Mouse (Mus musculus): ENCODE results near the gene Nhlrc1.

The Nhlrc1 gene

DNA sequence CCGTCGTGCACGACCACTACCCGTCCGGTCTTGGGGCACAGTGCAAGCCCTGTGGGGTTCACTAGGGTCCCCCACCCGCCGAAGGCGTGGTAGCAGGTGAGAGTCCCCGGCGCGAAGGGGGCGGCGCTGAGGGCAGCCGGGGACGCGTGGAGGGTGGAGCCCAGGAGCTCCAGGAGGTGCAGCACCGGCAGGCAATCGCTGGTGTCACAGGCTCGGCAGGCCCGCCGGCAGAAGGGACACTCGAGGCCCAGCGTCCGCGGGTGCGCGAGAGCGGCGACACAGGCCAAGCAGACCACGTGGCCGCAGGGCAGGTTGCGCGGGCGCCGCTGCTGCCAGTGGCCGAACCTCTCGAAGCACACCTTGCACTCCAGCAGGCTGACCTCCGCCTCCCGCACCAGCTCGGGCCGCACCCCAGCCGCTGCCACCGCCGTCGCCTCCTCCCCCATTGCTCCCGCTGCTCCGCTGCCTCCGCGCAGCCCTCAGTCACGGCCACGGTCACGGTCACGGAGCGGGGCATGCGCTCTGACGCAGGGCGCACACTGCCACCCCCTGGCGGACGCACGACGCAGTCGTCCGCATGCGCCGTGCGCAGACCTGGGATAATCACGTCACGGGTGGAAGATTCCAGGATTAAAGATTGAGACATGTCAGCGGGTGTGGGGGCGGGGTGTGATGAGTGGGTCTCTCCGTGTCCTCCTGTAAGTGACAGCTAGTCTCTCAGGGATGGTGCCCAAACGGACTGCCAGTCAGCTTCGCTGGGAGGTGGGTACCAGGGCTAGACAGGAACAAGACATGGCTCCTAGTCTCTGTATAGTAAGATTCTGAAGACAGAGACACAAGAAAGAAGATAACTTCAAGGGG lies at the start of gene Nhlrc1:
Gene Nhlrc1, minus strand, starts transcription at position 517 of the 861 bp plus-strand sequence.
- DNase-seq (ENCODE audit: low read depth): no peak

GRCm38 (mm10) chr13:47063985-47064760 lies 49.5 kb upstream of the Nhlrc1 start:
- no peak for DNase-seq (ENCODE audit: low read depth)

DNA sequence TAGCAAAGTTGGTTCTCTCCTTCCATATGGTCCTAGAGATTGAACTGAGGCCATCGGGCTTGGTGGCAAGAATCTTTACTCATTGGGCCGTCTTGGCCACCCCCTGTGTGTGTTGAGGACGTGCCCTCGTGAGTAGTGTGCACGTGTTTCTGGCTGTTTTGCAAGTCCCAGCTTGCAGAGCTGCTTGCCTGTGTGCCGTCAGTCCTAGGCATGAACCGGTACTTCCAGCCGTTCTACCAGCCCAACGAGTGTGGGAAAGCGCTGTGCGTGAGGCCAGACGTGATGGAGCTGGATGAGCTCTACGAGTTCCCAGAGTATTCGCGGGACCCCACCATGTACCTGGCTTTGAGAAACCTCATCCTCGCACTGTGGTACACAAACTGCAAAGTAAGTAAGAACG lies 48.1 kb upstream of the Nhlrc1 start:
- DNase-seq (ENCODE audit: low read depth): no peak

GRCm38 (mm10) chr13:47056781-47057180 lies 42.1 kb upstream of the Nhlrc1 start:
- DNase-seq (ENCODE audit: low read depth): no peak

DNA sequence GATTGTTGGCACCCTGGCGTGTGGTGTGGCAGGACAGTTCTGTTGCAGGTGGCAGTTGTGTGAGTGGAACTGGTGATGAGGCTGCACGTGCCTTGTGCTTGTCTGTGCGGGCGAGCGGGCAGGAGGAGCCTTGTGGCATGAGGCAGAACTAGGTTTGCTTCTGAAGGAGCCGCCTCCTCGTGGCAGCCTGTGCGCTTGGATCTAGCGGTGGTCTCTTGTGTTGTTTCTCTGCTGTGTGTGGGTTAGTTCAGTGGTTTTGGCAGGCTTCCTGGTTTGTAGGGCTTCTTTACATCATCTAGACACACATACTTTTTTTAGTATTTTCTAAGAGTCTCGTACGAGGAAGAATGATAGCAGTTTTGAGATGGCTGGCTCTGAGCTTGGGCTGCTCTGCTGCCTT lies 41.5 kb upstream of the Nhlrc1 start:
- DNase-seq (ENCODE audit: low read depth): peak; percentile 49

DNA sequence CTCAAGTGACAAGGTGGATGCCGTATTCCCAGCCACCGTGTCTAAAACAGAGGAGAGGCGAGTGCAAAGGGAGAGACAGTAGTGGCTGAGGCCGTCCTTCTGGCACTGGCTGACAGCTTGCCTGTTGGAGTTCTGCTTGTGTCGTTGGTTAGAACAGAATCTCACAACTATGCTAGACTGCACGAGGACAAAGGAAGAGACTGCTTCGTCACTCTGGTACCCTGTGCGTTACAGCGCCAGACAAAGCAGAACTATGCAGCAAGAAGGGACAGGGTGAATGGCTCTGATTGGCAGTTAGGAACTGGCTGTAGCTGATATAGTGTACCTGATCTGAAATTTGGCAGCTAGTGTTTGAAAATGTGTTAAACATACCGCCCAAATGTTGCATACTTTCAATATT lies 39.3 kb upstream of the Nhlrc1 start:
- DNase-seq (ENCODE audit: low read depth): no peak

DNA sequence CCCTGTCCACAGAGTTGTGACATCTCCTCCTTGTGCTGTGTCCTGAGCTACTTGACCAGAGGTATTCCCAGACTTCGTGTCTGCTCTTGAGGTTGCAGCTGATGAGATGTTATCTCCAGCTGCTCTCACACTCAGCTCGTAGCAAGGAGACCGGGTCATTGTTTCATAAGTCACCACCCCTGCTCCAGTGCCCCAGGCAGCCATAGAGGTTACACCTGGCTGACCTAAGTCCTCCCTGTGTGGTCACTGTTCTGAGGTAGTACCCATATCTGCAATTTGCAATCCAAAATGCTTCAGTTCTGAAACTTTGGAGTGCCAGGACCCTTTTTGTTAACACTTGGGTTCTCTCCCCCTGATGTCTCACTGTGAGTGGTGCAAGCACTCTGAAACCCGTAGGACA lies 35.4 kb upstream of the Nhlrc1 start:
- DNase-seq (ENCODE audit: low read depth): peak; percentile 39

GRCm38 (mm10) chr13:47047996-47048395 lies 33.3 kb upstream of the Nhlrc1 start:
- no peak for DNase-seq (ENCODE audit: low read depth)

DNA sequence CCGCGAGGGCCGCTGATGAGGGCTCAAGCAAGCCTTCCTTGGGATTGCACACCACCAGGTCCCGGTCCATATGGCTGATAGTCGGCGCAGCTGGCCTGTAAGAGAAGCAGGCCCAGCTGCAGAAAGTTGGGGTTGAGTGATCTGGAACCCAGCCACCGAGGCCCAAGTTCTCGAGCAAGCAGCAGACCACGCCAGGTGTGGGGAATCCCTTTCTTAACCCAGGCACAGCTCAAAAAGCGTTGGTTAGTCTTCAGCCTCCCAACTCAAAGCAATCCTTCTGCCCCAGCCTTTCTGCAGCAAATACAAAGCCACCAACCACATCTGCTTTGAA lies 29.9 kb upstream of the Nhlrc1 start, which contains the start of gene Tpmt:
Gene Tpmt, minus strand, starts transcription at position 121 of the 331 bp plus-strand sequence.
- DNase-seq (ENCODE audit: low read depth): no peak

DNA sequence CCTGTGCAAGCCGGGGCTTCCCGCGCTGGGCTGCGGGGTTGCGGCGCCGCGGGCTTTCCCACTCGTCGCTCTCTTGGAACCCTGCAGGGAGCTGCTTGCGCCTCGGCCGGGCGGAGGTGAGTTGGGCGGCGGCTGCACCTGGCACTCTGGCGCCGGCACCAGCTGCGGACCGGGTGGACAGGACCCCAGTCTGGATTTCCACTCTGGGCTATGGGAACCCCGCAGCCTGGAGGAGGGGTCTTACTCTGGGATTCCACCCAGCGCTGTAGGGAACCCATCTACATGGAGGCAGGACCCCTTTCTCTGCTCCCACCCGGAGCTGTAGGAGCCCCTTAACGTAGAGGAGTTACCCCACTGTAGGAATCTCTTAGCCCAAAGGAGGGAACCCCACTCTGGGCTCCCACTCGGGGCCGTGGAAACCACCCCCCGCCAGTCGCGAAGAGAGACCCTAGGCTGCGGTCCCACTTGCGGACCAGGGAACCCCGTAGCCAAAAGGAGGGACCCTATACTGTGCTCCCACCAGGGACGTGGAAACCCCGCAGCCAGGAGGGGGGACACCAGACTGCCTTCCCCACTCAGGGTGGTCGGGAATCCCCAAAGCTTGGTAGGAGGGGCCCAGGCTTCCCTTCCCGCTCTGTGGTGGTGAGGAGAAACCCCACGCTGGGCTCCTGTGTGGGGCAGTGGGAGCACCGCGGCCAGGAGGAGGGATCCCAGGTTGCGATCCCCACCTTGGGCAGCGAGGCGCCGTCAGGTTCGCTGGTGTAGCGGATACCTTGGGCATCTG lies 29.4 kb upstream of the Nhlrc1 start:
- no peak for DNase-seq (ENCODE audit: low read depth)

DNA sequence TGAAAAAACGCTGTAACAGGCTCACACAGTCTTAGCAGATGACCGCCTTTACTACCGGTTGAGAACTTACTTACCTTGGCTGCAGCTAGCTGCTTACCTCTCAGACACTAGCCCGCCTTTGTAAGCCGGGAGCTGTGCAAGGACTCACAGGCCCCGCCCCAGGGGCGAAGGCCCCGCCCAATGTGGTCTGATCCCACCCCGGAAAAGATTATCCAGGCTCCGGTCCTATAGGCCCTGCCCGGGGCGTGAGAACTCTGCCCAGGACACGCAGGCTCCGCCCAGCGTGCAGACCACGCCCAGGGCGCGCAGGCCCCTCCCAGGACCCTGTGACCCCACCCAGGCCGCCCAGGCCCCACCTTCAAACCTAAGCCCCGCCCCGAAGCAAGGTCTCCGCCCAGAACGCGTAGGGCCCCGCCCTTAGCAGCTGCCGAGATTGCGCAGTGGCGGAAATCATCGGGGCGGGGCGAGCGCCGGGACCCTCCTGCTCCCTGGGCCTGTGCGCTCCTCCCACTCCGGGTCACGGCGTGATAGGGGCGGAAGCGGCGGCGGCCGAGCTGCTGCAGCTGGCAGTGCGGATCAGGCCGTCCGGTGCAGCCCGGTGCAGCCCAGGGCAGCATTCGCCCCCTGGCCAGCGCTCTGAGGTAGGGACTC lies 28.5 kb upstream of the Nhlrc1 start, which contains the start of gene Kdm1b:
Gene Kdm1b, plus strand, starts transcription at position 470 of the 651 bp plus-strand sequence.
- DNase-seq (ENCODE audit: low read depth): peak; percentile 99

GRCm38 (mm10) chr13:47042024-47042633 lies 27.5 kb upstream of the Nhlrc1 start:
- peak; percentile 62 for DNase-seq (ENCODE audit: low read depth)

DNA sequence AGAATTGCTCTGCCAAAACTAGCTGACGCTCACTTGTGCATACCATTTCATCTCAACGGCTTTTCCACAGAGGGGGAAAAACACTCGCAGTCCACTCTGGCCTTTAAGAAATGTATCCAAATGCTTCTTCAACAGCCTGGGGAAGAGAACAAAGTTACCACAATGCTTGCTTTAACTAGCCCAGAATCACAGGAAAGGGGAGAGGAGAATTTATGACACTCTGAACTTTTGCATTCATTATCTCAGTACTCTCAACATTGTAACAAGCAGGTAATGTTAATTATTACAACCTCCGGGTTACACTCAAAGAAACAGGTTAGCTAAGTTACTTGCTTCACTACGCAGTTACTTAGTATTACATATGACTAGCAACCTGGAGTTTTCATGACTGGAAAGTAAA lies 25.4 kb upstream of the Nhlrc1 start:
- no peak for DNase-seq (ENCODE audit: low read depth)

DNA sequence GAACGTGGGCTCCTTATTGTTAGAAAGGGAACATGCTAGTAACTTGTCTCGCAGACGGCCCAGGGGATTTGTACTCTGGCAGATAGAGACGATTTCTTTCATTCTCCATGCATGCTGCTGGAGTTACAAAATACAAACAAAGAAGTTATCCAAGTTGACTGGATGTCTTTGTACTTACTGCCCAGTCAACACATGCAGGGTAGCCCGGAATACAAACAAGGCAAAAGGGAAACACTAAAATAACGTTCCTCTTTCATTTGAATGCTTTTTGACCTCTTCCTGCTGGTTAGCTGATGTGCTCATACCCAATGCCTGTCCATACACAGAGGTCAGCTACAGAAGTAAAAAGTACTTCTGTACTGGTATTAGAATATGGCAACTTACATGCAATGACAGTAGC lies 23.3 kb upstream of the Nhlrc1 start:
- no peak for DNase-seq (ENCODE audit: low read depth)

- DNase-seq (ENCODE audit: low read depth): no peak
These were observed 19.0 kb upstream of the Nhlrc1 start for GRCm38 (mm10) chr13:47033602-47034001.

GRCm38 (mm10) chr13:47030376-47031107 lies 15.9 kb upstream of the Nhlrc1 start:
- no peak for DNase-seq (ENCODE audit: low read depth)

- DNase-seq (ENCODE audit: low read depth): no peak
These were observed 6.1 kb upstream of the Nhlrc1 start for GRCm38 (mm10) chr13:47020798-47021197.

- no peak for DNase-seq (ENCODE audit: low read depth)
These were observed 5.1 kb upstream of the Nhlrc1 start for GRCm38 (mm10) chr13:47019774-47020173.

DNA sequence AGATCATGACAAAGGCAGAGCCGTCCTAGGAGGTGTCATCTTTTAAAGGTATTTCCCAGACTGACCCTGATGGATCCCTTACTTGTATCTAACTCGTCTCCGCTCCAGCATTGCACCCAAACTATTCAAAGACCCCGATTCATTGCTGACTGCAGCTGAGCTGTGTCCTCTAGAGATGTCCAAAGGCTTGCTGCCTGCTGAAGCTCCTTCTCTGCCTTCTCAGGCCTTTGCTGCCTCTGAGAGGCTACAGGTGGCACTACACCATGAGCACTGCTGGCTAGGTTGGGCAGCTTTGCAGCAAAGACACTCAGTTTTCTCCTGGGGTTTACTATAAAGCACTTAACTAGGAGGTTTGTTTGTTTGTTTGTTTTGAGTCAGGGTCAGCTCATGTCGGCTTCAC lies 2.6 kb upstream of the Nhlrc1 start:
- peak; percentile 78 for DNase-seq (ENCODE audit: low read depth)

DNA sequence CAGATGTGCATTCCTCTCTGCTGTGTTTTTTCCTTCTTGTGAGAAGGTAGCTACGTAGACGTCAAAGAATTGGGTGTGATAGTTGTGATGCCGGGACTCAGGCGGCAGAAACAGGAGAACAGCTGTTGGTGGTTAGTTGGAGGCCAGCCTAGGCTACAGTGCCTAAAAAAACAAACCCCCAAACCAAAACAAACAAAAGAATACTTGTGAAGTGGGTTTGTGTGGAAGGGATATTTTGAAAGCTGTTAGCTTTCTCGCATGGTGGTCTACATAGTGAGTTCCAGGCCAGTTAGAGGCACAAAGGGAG lies 498 bp upstream of the Nhlrc1 start:
- no peak for DNase-seq (ENCODE audit: low read depth)

GRCm38 (mm10) chr13:47013740-47014139 lies 910 bp downstream of the Nhlrc1 start:
- no peak for DNase-seq (ENCODE audit: low read depth)
